Mouse (Mus musculus): ENCODE measurements around the gene Vnn3. TPM values are rescaled to one million over a fixed set of nuclear protein-coding genes. Genes with fewer than 3 reads are reported as not detected.

Vnn3 gene
- total RNA-seq (2021): under 1 TPM; 0.20 to 0.31 TPM
- long read RNA-seq, experiment 1: 0 reads
- long read RNA-seq, experiment 2: 0 reads

DNA sequence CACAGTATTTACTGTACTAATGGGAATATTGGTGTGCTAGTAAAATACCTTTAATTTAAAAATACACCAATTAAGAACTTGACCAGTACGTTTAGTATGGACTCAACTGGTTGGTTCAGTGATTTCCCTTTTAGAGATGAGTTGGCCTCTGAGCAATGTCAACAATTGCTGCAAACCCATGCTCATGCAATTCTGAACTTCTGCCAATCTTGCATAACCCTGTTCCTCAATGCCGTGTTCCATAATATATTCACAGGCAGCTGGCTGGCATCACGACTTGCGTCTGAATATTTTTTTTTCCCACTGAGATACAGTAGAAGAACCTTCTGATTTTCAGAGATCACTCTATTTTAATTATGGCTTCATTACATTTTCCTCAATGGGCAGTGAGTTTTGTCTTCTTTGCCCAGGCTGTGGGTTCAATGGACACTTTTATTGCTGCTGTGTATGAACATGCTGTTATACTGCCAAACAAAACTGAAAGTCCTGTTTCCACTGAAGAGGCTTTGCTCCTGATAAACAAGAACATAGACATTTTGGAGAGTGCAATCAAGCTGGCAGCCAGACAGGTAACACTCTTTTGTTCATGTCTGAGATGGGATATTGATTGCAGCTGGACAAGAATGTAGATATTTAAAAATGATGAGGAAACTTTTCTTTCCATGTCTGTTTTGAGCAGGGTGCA is at the start of gene Vnn3:
TSS of gene Vnn3 (plus strand) at position 235 of the 685 bp plus-strand sequence.
- DNase-seq: peak in 1 of 2 experiments; percentile 15

- peak in 1 of 2 experiments; percentile 24 for DNase-seq
Observed at GRCm38 (mm10) chr10:23802911-23803310, 48.4 kb upstream of the Vnn3 start.

DNA sequence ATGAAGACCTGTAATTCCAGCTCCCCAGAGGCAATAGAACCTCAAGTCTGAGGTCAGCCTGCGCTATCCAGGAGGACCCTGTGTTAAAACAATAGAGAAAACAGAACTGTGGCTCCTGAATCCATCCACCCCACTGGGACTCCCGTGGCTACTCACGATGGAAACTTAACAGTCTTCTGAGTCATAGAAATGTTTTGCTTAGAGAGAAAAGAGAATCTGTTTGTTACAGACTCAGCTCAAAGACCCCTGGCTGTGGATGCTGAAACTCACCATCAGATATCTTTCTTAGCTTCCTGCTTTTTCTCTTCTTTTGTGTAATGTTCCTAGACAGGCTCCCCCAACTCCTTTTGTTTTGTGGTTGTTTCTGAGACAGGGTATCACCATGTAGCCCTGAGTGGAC is 46.6 kb upstream of the Vnn3 start:
- DNase-seq: no peak

DNA sequence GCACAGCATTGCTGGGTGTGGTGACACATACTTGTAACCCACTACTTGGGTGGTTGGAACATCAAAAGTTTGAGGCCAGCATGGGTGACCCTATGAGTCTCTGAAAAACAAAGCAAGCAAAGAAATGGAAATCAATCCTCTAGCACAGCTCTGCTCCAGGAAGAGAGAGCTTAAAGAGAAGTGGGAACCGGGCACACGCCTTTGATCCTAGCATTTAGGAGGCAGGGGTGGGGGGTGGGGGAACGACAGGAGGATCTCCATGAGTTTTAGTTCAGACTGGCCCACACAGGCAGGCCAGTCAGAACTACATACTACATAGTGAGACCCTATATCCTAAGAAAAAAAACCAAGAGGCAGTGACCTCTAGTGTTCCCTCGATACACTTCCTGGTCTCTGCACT is 45.1 kb upstream of the Vnn3 start:
- no peak for DNase-seq

DNA sequence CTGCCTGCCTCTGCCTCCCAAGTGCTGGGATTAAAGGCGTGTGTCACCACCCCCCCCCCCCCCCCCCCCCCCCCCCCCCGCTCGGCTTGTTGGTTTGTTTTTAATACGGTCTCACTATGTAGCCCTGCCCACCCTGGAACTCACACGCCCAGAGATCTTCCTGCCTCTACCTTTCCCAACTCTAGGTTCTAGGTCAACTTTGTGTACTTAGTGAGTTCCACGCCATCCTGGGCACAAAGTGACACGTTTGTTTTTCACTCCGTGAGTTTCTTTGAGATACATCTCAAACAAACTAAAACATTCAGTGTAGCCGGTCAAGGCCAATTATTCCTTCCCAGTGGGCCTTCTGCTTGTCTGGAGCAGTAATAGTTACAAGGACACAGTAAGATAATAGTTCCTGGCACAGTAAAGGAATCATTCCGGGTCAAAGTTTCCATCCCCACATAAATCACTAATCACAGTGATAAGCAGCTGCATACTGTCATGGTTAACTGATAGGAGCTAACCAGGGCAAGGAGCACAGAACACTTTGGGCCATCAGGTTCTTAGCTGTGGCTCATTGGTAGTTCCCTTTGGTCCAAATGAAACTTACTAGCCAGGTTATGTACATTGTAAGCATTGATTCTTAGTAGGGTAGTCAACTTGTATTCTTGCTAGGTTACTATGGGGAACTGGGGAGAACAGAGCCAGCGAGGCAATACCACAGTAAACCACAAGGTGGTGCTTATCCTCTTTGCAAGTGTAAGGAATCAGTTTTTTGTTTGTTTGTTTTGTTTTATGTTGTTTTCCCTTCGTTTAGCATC is 39.4 kb upstream of the Vnn3 start:
- peak; percentile 49 to 83 for DNase-seq

GRCm38 (mm10) chr10:23812438-23812759 is 38.9 kb upstream of the Vnn3 start:
- no peak for DNase-seq

DNA sequence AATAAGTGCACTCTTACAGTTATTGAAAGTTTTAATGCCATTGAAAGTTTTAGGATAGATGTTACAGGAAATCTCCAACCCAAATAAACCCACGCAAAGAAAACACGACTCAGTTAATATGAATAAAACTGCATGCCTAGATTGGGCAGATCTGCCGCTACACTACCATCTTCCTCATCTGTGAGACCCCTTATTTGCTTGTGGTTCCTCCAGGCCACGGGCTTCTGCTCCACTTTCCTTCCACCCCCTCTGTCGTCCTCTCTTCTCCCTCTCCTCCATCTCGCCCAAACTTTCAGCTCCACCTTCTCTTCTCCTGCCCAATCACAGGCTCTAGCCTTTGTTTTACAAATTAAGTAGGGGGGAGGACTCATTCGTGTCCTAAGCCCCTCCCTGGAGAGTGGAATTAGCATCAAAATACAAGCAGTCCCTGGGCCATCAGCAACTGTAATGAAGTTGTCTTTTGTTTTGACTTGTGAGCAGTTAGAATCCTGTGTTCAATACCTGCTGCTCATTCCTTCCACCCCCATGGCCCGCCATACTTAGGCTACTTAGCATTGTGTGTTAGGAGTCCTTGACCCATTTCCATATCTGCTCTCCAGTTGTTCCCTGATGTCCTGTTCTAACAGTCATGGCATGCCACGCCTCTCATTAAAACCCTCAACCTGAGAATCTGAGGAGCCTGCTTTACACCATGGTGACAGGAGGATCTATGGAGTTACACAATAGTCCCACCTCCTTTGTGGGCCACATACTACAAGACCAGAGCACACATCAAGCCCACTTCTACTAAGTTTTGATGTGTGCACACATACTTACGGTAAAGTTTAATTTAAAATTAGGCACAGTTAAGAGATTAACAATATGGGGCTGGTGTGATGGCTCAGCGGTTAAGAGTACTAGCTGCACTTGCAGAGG is 38.2 kb upstream of the Vnn3 start:
- DNase-seq: no peak

DNA sequence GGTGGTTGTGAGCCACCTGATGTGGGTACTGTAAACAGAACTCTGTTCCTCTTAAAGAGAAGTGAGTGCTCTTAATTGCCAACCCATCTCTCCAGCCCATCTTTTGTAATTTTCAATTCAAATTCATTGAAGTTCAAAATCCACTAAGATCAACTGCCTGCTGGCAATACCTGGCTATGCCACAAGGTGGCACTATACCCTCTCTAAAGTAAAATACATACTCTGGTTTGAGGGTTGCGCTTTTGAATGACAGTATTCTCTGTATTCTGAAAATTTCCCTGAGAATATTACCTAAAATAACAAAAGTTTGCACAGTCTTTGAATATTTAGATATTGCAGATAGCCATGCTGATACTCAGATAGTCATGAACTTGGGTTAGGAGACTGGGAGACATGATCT is 36.1 kb upstream of the Vnn3 start:
- DNase-seq: peak; percentile 37 to 87

- no peak for DNase-seq
Observed at GRCm38 (mm10) chr10:23816241-23816640, 35.0 kb upstream of the Vnn3 start.

DNA sequence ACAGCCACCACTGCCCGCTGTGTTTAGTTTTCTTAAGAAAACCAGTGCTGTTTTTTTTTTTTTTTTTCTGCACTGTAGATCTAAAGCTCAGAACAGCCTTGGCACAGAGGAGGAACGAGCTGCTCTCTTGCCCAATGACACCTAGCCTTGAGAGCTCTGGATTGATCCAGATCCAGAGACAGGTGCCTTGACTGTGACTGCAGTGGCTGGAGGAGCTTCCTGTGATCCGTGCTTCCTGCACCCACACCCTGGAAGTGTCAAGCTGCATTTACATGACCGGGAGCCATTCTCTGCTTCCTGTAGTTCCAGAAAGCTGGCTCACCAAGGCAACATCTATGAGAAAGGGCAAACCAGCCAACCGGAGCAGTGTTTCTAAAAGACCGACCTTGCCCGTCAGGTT is 24.7 kb upstream of the Vnn3 start:
- DNase-seq: no peak

DNA sequence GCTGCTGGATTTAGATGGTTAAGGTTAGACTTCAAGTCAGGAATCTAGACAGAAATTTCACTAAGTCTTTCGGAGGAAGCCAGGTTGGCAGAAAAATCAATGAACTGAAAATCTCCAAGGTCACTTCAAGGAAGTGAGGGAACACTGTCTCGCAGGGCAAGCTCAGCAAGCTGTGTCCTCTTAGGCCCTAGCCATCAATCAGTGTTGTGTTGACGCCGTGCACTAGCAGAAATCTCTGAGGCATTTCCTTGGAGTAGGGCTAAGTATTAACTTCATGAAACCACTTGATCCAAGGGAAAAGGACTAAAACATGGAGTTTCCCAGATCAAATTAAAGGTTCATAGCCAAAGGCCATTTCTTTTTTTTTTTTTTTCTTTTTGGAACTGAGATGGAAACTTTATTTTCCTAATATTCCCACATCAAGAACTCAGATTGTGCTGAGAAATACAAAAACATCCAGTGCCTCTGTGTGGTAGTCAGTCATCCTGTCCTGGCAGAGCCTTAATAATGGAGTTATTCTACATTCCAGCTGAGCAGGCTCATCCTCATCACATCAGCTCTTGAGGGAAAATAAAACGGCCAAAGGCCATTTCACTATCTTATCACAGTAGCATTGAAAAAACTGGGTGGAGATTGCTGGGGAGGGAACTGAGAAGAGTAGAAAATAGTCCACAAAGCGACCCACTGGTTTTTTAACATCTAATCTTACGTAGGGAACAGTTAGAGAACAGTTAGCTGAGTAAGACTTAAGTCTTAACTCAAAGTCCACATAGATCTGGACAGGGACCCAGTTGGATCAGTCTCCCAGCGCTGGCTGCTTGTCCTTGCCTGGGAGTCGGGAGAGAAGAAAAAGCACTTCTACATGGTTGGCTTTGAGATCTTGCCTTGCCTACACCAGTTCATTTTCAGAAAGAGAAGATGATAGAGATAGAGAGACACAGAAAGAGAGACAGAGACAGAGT is 15.0 kb upstream of the Vnn3 start:
- peak; percentile 18 to 21 for DNase-seq

DNA sequence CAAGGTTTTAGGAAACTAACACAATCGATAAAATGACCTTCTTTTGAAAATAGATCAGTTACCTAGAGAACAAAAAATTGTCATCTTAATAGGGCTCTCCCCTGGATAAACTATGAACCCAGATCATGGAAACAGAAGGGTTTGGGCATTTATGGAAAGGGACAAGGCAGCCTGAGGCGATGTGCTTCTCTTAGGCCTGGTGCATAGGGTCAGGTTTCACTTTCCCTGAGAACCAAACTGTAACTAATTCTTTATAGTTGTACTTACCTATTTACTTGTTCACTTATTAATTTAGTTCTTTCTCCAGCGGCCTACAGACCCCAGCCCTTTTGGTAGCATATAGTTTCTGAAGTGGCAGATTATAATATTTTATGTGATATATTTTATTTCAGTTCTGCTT is 14.1 kb upstream of the Vnn3 start:
- no peak for DNase-seq

- DNase-seq: no peak
Observed at GRCm38 (mm10) chr10:23838910-23839309, 12.4 kb upstream of the Vnn3 start.

DNA sequence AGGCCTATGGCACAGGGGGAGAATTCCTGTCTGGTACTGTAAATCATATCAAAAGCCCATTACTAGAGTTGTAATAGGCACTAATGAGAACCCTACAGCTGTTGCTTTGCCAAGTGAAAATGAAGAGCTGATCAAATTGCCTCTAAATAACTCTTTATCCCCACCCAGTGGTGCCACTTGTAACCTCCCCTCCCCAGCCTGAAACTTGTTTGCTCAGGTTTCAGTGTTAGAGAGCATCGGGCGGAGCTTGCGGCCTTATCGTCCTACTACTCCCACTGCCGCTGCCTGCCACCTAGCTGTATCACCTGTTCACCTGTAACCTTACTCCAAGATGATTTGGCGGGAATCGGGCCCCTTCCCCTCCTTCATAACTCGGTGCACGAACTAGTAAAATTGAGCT is 11.9 kb upstream of the Vnn3 start:
- DNase-seq: no peak

- DNase-seq: no peak
Observed at GRCm38 (mm10) chr10:23840496-23840895, 10.8 kb upstream of the Vnn3 start.

DNA sequence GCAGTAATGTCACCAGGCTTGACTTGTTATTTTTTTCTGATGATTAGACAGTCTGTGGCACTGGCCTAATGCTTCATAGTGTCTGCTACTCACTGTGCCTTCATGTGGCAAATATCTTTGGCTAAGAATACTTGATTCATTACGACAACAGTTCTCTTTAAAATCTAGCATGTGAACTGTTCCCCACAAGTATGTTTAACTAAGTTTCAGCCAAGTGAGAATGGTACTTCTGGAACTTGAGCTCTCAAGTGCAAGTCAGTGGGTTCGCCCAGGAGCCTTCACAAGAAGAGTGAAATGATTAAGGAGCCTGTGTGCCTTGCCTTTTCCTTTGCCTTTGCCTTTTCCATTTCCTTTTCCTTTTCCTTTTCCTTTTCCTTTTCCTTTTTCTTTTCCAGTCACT is 834 bp downstream of the Vnn3 start:
- no peak for DNase-seq

GRCm38 (mm10) chr10:23864362-23865312 is 13.4 kb downstream of the Vnn3 start:
- no peak for DNase-seq

DNA sequence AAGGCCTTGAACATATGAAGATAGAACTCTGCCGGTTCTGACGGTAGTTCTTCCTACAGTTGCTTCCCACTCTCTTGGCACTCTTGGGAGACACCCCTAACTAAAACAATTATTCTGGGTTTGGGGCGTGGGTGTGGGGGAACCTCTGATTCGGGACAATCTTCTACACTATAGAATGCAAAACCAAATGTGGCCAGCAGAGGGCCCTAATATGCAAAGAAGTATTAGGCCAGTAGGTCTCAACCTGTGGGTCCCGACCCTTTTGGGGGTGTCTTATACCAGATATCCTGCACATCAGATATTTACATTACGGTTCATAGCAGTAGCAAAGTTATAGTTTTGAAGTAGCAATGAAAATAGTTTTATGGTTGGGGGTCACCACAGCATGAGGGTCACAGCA is 29.4 kb downstream of the Vnn3 start:
- peak in 1 of 2 experiments; percentile 44 for DNase-seq

GRCm38 (mm10) chr10:23884910-23885309 is 33.6 kb downstream of the Vnn3 start:
- DNase-seq: no peak

DNA sequence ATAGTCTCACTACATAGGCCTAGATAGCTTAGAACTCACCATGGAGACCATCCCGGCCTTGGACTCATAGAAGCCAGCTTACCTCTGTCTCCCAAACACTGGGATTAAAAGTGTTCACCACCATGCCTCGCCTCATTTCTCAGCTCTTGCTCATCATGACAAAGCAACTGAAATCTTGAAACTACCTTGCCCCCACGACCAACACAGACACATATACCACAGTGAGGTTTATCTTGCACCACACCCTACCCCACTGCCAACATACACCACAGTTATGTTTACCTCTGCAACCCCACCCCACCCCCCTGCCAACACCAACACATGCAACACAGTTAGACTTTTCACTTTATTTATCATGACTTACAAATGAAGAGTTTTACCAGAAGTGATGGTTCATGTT is 34.8 kb downstream of the Vnn3 start:
- DNase-seq: no peak
